Mouse (Mus musculus) limb, embryonic 15.5 days (tissue): ENCODE measurements around the gene Itga9. TPM values are rescaled to one million over a fixed set of nuclear protein-coding genes. Genes with fewer than 3 reads are reported as not detected.

Source experiments
- ATAC-seq: fragments of 200-750 bp; cut with Nextera tagmentation; 2 replicates; pipeline ENCODE4 v1.8.0; 2017; ENCODE audit warnings: low read depth, moderate TSS enrichment; ENCODE audit not compliant: insufficient number of reproducible peaks, low FRiP score, low TSS enrichment
- H3K27ac ChIP-seq: fragments of 300-500 bp; sonication (generic); 2 replicates; pipeline ENCODE4 v1.5.1; 2015; ENCODE audit warnings: moderate library complexity, mild to moderate bottlenecking, inconsistent platforms
- H3K27me3 ChIP-seq: fragments of 300-500 bp; sonication (generic); 2 replicates; pipeline ENCODE4 v1.6.1; 2015; ENCODE audit warnings: inconsistent platforms
- H3K36me3 ChIP-seq: fragments of 300-500 bp; sonication (generic); 2 replicates; pipeline ENCODE4 v1.6.1; 2015; ENCODE audit warnings: inconsistent platforms
- H3K4me1 ChIP-seq: fragments of 300-500 bp; sonication (generic); 2 replicates; pipeline ENCODE4 v1.6.1; 2015; ENCODE audit warnings: inconsistent platforms
- H3K4me2 ChIP-seq: fragments of 300-500 bp; sonication (generic); 2 replicates; pipeline ENCODE4 v1.6.1; 2015; ENCODE audit warnings: mild to moderate bottlenecking, inconsistent platforms
- H3K4me3 ChIP-seq: fragments of 300-500 bp; sonication (generic); 2 replicates; pipeline ENCODE4 v1.5.1; 2015; ENCODE audit warnings: mild to moderate bottlenecking, inconsistent platforms
- H3K9ac ChIP-seq: fragments of 300-500 bp; sonication (generic); 2 replicates; pipeline ENCODE4 v1.6.1; 2015; ENCODE audit warnings: inconsistent platforms
- H3K9me3 ChIP-seq: fragments of 300-500 bp; sonication (generic); 2 replicates; pipeline ENCODE4 v1.6.1; 2016; ENCODE audit warnings: inconsistent platforms
- WGBS: fragments of 180-500 bp; shearing (Covaris S2); methylation state at CpG from one replicate; pipeline ENCODE4 v1.1.7; 2015; 5-methylcytosine and 5-hydroxymethylcytosine counted together
- polyA plus RNA-seq: library from polyadenylated mRNA; unstranded; fragments of >200 nt; fragmentation: Nextera tagmentation; extraction: Ambion mirVana; gene quantifications from 2 replicates; pipeline ENCODE4 v1.2.1, GENCODE M21; 2015

Gene Itga9
- polyA plus RNA-seq, 1 experiment from 2014 or later = 9.9 TPM

DNA sequence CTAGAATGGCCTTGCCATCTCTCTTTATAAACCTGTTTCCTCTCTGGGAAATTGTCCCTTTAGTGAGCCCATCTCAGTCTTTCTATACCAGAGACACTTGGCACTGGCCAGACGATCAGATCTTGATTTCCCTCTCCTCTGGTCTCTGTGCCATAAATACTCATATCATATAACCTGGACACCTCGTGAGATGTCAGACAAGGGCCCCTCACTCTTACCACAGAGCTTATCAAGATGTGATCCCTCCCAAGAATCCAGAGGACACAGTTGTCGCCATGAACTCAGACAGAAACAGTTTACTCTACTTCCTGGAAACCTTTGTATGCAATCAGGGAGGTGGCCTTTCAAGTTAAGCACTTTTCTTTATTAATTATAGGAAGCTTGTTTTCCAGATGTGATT lies 127.1 kb downstream of the Itga9 start:
- H3K36me3 ChIP-seq = no peaks in the 10 kb centered on the region
- no peaks in the 10 kb centered on the region for H3K9me3 ChIP-seq
- 68% methylated on average over 3 of the region's 3 CpGs for WGBS
- no peak for ATAC-seq
- no peak overlapping the region for H3K4me3 ChIP-seq
- H3K4me2 ChIP-seq = no peak overlapping the region
- H3K27me3 ChIP-seq = no peaks in the 10 kb centered on the region
- no peak overlapping the region for H3K27ac ChIP-seq
- no peak overlapping the region for H3K9ac ChIP-seq
- H3K4me1 ChIP-seq = peaks cover 40% of the 10 kb centered on the region

DNA sequence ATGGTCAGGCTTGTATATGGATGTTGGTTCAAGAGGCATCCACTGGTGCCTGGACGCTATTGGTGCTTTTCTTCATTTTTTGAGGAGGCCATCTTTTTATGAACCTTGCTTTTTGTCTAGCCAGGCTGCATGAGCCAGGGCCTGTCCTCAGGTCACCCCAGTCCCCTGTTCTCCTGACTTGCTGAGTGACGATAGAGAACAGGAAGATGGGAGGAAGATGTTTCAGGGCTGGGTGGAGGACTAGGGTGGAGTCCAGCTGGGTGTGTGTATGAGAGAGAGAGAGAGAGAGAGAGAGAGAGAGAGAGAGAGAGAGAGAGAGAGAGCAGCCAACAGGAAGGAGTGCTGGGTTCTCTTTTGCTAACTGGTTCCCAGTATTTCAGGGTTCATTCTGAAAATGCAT lies 130.6 kb downstream of the Itga9 start:
- Histone ChIP-seq H3K27me3 (no peaks in the 10 kb centered on the region), H3K4me1 (peaks cover 14% of the 10 kb centered on the region), H3K36me3 (no peaks in the 10 kb centered on the region), H3K4me3 (no peak overlapping the region), H3K9ac (no peak overlapping the region), H3K27ac (peak overlapping the region; percentile 67), H3K4me2 (no peak overlapping the region), H3K9me3 (no peaks in the 10 kb centered on the region)
- ATAC-seq = no peak
- WGBS = 85% methylated on average over 2 of the region's 2 CpGs

DNA sequence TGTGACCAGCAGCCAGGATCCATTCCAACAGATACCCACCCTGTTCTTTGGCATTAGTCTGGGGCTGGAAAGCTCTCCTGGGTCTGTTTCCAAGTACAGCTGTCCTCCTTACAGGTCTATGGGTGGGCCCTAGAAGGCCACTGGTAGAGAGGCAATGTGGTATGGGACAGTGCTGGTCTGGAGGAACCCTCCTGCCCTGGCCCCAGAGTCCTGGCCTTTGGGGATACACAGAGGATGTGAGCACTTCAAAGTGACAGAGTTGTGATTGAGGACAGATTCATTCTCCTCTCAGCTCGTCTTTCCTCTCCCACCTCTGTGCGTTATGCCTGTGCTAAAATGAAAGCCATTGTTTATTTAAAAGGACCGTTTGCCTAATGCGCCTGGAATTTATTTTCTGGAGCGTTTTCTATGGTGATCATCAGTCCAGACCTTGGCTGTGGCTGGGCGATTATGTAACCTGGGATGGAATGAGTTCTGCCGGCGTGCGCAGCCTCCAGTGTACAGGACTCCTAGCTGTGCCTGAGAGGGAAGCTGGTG lies 131.2 kb downstream of the Itga9 start:
- peak; percentile 80; the same call in 1 of the 2 replicates for ATAC-seq
- no peak overlapping the region for H3K9ac ChIP-seq
- H3K4me2 ChIP-seq = no peak overlapping the region
- peak overlapping the region; percentile 67 for H3K27ac ChIP-seq
- H3K4me3 ChIP-seq = no peak overlapping the region
- no peaks in the 10 kb centered on the region for H3K9me3 ChIP-seq
- no peaks in the 10 kb centered on the region for H3K36me3 ChIP-seq
- no peaks in the 10 kb centered on the region for H3K27me3 ChIP-seq
- 30% methylated on average over 9 of the region's 9 CpGs for WGBS
- peaks cover 12% of the 10 kb centered on the region for H3K4me1 ChIP-seq

DNA sequence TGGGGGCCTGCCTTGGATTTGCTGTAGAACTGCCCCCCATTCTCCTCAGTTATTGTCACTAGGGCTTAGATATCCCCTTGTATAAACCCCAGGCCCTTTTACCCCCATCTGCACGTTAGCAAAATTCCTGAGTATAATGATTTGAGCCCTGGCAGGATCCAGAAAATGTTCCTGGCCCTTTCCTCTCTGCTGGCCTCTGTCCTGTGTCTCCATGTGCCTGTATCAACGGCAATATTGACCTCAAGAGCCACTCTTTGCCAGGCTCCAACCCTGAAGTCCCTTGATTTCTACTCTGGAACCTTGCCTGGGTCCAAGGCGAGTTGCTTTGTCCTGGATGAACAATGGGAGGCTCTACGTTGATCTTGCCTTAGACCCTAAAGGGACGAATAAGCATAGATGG lies 131.8 kb downstream of the Itga9 start:
- H3K4me1 ChIP-seq = peaks cover 12% of the 10 kb centered on the region
- H3K4me3 ChIP-seq = no peak overlapping the region
- no peak for ATAC-seq
- H3K27me3 ChIP-seq = no peaks in the 10 kb centered on the region
- H3K4me2 ChIP-seq = no peak overlapping the region
- H3K36me3 ChIP-seq = no peaks in the 10 kb centered on the region
- H3K9me3 ChIP-seq = no peaks in the 10 kb centered on the region
- 76% methylated on average over 5 of the region's 5 CpGs for WGBS
- no peak overlapping the region for H3K9ac ChIP-seq
- H3K27ac ChIP-seq = 0 out of 2 replicates have a peak overlapping the region, but pooled peaks have one; percentile 67

DNA sequence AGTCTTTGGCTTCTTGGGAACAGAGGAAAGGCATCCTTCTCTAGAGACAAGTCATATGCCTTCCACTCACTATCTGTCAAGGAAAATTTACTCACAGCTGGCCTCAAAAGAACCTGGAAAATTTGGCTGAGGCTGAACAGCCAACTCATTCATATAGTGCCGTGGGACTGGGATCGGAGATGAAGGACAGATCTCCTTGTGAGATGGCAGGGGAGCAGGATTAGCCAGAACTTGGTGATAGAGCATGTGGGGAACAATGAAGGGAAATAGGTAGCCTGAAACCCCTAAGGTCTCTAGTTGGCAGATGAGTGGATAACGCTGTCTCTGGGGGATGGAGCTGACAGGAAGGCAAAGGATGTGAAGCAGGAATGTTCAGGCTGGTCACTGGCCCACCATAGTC lies 132.6 kb downstream of the Itga9 start:
- Histone ChIP-seq H3K36me3 (no peaks in the 10 kb centered on the region), H3K27me3 (no peaks in the 10 kb centered on the region), H3K4me3 (no peak overlapping the region), H3K27ac (no peak overlapping the region), H3K9me3 (no peaks in the 10 kb centered on the region), H3K9ac (no peak overlapping the region), H3K4me2 (no peak overlapping the region), H3K4me1 (peaks cover 12% of the 10 kb centered on the region)
- no peak for ATAC-seq
- 92% methylated on average over 3 of the region's 3 CpGs for WGBS

DNA sequence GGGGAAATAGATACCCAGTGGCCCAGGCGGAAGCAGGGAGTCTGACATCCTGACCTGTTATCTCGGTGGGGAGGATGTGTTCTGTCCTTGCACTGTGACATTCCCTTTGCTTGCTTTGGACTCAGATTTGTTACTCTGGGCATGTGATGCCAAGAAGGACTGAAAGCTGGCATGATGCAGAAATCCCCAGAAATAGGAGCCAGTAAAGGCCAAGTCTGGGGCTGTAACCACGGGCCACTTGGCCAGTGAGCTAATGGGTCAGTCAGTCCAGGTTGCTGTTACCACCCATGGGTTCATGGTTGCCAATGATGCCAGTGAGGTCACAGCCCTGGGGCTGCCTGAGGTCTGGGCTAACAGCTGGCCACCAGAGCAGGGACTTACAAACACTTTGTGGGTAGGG lies 133.2 kb downstream of the Itga9 start:
- Histone ChIP-seq H3K4me1 (peaks cover 12% of the 10 kb centered on the region), H3K9ac (no peak overlapping the region), H3K27ac (no peak overlapping the region), H3K27me3 (no peaks in the 10 kb centered on the region), H3K36me3 (no peaks in the 10 kb centered on the region), H3K9me3 (no peaks in the 10 kb centered on the region), H3K4me2 (no peak overlapping the region), H3K4me3 (no peak overlapping the region)
- ATAC-seq = no peak
- WGBS = 84% methylated on average over 3 of the region's 3 CpGs

DNA sequence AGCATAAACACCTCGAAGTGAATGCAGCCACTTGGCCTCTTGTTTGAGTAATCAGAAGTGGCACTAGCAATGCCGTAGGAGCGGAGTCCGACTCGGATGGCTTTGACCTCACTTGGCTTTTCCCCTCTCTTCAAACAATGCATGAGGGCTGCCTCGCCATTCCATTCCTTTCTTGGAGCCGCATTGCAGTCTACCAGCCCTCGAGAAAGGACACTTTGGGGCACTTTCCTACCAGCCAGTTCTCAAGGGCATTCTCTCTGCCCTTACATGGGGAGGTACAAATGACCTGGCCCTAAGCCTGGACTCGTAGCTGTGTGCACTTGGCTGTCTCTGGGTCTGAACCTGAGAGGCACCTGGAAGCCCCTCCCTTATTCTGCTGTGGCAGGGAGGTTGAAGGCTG lies 134.8 kb downstream of the Itga9 start:
- H3K27me3 ChIP-seq = no peaks in the 10 kb centered on the region
- no peak overlapping the region for H3K27ac ChIP-seq
- H3K4me3 ChIP-seq = no peak overlapping the region
- no peak overlapping the region for H3K9ac ChIP-seq
- WGBS = 79% methylated on average over 9 of the region's 9 CpGs
- H3K36me3 ChIP-seq = no peaks in the 10 kb centered on the region
- H3K4me1 ChIP-seq = peaks cover 12% of the 10 kb centered on the region
- no peaks in the 10 kb centered on the region for H3K9me3 ChIP-seq
- H3K4me2 ChIP-seq = no peak overlapping the region
- ATAC-seq = no peak

DNA sequence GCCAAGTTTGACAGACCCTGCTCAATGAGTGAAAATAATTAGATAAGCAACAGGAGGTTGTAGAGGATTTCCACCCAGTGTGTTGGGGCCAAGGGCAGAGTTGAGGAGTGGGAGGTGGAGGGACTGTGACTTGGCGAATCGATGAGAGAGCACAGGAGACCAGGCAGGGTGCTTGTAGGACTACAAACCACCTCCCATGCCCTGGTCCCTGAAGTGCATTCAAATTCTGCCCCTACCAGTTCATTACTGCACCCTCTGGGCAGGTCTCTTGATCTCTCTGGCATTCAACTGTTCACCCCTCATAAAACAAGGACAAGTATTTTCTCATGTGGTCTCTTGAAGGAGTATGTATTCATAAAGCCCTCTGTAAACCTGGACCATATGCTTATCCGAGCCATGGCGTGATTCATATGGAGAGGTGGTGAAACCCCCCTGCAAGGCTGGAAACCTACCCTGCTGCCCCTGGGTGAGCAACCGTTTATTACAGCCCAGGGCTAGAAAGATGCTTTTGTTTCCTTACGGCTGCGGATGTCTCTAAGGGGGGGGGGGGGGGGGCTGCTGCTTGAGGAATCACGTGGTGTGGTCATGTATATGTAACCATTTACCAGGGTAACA lies 143.0 kb downstream of the Itga9 start:
- no peak overlapping the region for H3K4me2 ChIP-seq
- 27% methylated on average over 8 of the region's 8 CpGs for WGBS
- H3K9me3 ChIP-seq = no peaks in the 10 kb centered on the region
- ATAC-seq = no peak; the same call in 1 of the 2 replicates
- peaks cover 26% of the 10 kb centered on the region for H3K4me1 ChIP-seq
- no peaks in the 10 kb centered on the region for H3K36me3 ChIP-seq
- H3K9ac ChIP-seq = no peak overlapping the region
- no peaks in the 10 kb centered on the region for H3K27me3 ChIP-seq
- no peak overlapping the region for H3K4me3 ChIP-seq
- no peak overlapping the region; the same call in 1 of the 2 replicates for H3K27ac ChIP-seq

DNA sequence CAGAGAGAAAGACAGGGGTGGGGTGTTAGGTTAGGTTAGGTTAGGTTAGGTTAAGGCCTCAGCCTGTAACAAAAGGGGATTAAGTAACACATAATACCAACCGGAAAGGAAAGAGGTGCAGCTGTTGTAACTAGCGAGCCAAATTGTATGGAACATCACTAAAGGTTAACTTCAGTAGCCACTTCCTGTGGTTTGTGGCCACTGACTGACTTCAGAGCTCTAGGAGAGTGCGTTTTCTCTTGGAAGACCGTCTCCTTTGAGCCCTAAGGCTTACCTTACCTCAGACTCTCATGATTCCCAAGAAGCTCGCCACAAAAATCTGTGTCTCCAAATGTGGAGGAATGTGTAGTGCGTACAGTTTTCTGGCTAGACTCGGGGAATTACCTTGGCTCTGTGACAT lies 144.3 kb downstream of the Itga9 start:
- Histone ChIP-seq H3K27me3 (no peaks in the 10 kb centered on the region), H3K4me3 (no peak overlapping the region), H3K27ac (no peak overlapping the region), H3K4me2 (no peak overlapping the region), H3K36me3 (no peaks in the 10 kb centered on the region), H3K9me3 (no peaks in the 10 kb centered on the region), H3K4me1 (peaks cover 26% of the 10 kb centered on the region), H3K9ac (no peak overlapping the region)
- no peak for ATAC-seq
- 54% methylated on average over 7 of the region's 7 CpGs for WGBS

DNA sequence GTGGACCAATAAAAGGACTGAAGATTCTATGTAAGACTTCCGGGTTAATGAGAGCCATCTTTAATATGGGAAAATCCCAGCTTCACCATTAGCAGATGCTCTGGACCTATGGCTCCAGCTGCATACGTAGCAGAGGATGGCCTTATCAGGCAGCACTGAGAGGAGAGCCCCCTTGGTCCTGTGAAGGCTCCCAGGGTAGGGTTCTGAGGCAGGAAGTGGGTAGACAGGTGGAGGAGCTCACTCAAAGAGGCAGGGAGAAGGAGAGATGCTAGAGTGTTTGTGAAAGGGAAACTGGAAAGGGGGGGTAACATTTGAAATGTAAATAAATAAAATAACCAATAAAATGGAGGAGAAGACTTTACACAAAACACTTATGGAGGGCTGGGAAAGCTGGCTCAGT lies 145.9 kb downstream of the Itga9 start:
- H3K4me1 ChIP-seq = peaks cover 30% of the 10 kb centered on the region
- H3K27me3 ChIP-seq = no peaks in the 10 kb centered on the region
- H3K27ac ChIP-seq = no peak overlapping the region
- no peak overlapping the region for H3K4me2 ChIP-seq
- WGBS = 93% methylated on average over 2 of the region's 2 CpGs
- H3K9me3 ChIP-seq = no peaks in the 10 kb centered on the region
- no peaks in the 10 kb centered on the region for H3K36me3 ChIP-seq
- H3K4me3 ChIP-seq = no peak overlapping the region
- no peak overlapping the region for H3K9ac ChIP-seq
- no peak for ATAC-seq

DNA sequence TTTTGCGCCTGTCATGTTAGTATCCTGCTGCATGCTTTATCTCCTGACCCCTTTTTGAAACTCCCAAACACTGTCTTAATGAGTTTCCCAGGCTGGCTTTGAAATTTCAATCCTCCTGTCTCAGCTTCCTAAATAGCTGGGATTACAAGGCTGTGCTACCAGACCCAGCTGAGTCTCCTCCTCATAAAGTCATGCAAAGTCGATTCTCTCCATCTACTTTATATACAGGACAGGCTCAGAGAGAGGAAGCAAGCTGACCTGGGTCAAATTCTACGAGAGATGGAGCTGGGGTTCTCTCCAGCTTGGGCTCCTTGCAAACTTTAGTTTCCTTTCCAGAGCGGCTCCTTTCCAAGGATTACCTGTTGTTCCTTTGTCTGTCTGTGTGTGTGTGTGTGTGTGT lies 153.0 kb downstream of the Itga9 start:
- Histone ChIP-seq H3K27me3 (no peaks in the 10 kb centered on the region), H3K4me2 (no peak overlapping the region), H3K36me3 (no peaks in the 10 kb centered on the region), H3K9ac (no peak overlapping the region), H3K9me3 (no peaks in the 10 kb centered on the region), H3K4me3 (no peak overlapping the region), H3K27ac (no peak overlapping the region), H3K4me1 (peaks cover 35% of the 10 kb centered on the region)
- ATAC-seq = no peak
- 57% methylated on average over 4 of the region's 4 CpGs for WGBS

DNA sequence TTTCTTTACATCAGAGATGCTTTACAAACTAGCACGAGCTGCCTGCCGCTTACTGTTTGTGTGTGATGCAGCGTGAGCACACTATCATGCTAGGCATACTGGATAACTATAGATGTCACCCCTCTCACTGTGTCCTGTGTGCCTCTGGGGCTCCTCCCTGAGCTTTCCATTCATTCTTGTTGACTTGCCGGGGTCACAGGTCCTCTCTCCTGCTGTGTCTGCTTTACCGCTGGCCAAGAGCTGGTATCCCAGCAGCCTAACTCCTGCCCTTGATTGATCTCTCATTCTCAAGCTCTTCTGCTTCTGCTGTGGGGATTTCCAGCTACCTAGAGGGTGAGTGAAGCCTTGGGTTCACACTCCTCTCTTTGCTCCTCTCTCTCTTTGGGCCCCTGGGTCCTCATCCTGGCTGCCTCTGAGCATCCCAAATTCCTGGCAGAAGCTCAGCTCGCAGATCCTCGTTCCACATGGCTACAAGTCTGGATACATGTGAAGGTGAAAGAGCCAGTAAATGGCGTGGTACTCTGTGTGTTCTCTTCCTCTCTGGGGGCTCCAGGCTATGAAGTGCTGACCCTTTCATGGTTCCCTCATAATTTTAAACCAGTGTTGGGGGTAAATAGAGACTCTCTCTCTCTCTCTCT lies 155.6 kb downstream of the Itga9 start:
- peaks cover 40% of the 10 kb centered on the region for H3K4me1 ChIP-seq

More for the DNA sequence above, 155.6 kb downstream of the Itga9 start:
- ATAC-seq = no peak
- H3K27ac ChIP-seq = no peak overlapping the region
- H3K27me3 ChIP-seq = no peaks in the 10 kb centered on the region
- no peak overlapping the region for H3K4me2 ChIP-seq
- 48% methylated on average over 8 of the region's 8 CpGs for WGBS
- H3K36me3 ChIP-seq = no peaks in the 10 kb centered on the region
- no peak overlapping the region for H3K9ac ChIP-seq
- no peak overlapping the region for H3K4me3 ChIP-seq
- H3K9me3 ChIP-seq = no peaks in the 10 kb centered on the region
